12 mouse cellular contexts compared by ENCODE assay signal in the genomic region with DNA sequence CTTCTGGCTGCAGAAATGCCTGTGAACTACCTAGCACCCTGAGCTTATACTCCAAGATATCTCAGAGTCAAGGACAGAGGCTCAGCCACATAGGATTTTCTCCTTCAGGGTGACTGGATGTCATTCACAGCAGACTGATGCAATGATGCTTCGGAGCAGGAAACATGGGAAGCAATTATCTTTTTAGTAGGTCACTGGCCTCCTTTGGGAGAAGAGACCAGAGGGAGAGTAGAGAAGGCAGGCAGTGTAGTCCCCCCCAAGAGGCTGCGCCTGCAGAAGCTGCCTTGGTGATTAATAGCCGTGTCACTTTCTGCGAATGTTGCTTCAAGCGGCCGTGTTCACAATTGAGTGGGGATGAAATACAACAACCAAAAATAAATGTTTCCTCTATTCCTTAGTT.
DNase-seq lines count a peak whose midpoint lies in the region; ATAC-seq and TF ChIP-seq lines count a peak whose summit lies in the region.
"Had no signal": no experiment of that assay in that cellular context is flagged by ENCODE, and none has a peak within 500 bp of the region (broad histone marks: within the 10 kb centered on the region; RNA-seq: fewer than 3 reads in every experiment).

No protein-coding gene starts in this region.

- H3K36me3 ChIP-seq in hindbrain, embryonic 13.5 days = no peaks in the 10 kb centered on the region
- no peaks in the 10 kb centered on the region for H3K36me3 ChIP-seq in neural tube, embryonic 15.5 days

- no peak overlapping the region for H3K4me3 ChIP-seq in layer of hippocampus, adult 2 months
- no peak overlapping the region for H3K4me3 ChIP-seq in hindbrain, embryonic 13.5 days
- H3K4me3 ChIP-seq in neural tube, embryonic 15.5 days (replicated peaks) = no peak overlapping the region
- H3K4me3 ChIP-seq: heart, adult 2 months had no signal

- H3K9me3 ChIP-seq in hindbrain, embryonic 13.5 days = no peaks in the 10 kb centered on the region
- H3K9me3 ChIP-seq in neural tube, embryonic 15.5 days (replicated peaks) = no peaks in the 10 kb centered on the region

- H3K4me1 ChIP-seq in hindbrain, embryonic 13.5 days (replicated peaks) = peaks cover 28% of the 10 kb centered on the region
- peaks cover 21% of the 10 kb centered on the region for H3K4me1 ChIP-seq in neural tube, embryonic 15.5 days

- peak; percentile 72 for ATAC-seq in hindbrain, embryonic 13.5 days (ENCODE audit: low FRiP score)
- ATAC-seq in neural tube, embryonic 15.5 days (ENCODE audit: low FRiP score) = peak; percentile 51; the same call in 1 of the 2 replicates
- ATAC-seq: intestine, postnatal 0 days had no signal

- WGBS in hindbrain, embryonic 13.5 days = 29% methylated on average over 6 of the region's 6 CpGs
- 13% methylated on average over 6 of the region's 6 CpGs for WGBS in neural tube, embryonic 15.5 days

- peak overlapping the region; percentile 22 for H3K4me2 ChIP-seq in hindbrain, embryonic 13.5 days
- H3K4me2 ChIP-seq in neural tube, embryonic 15.5 days = peak overlapping the region; percentile 17

- no peak overlapping the region for H3K9ac ChIP-seq in hindbrain, embryonic 13.5 days
- H3K9ac ChIP-seq in neural tube, embryonic 15.5 days (replicated peaks) = no peak overlapping the region

- peak; percentile 28 for DNase-seq in embryo, embryonic 11 days
- no peak for DNase-seq in embryo, embryonic 9.5 days (ENCODE audit: extremely low spot score)
- DNase-seq in layer of hippocampus, adult 2 months (ENCODE audit: low spot score in 2 of 2) = peak; percentile 11 to 20
- DNase-seq in layer of hippocampus, postnatal 14 days (ENCODE audit: low spot score in 2 of 2) = no peak
- DNase-seq in thymus, postnatal 10 days (ENCODE audit: low spot score in 2 of 2) = no peak
- DNase-seq in spleen, postnatal 10 days (ENCODE audit: low spot score in 2 of 2) = no peak
- DNase-seq: thymus, adult 18-20 months had no signal

- H3K27ac ChIP-seq in layer of hippocampus, adult 2 months = peak overlapping the region; percentile 76
- peak overlapping the region; percentile 86 for H3K27ac ChIP-seq in hindbrain, embryonic 13.5 days
- H3K27ac ChIP-seq in neural tube, embryonic 15.5 days (replicated peaks) = peak overlapping the region; percentile 58; the same call in 1 of the 2 replicates
- H3K27ac ChIP-seq: heart, adult 2 months; macrophage had no signal

- no peaks in the 10 kb centered on the region for H3K27me3 ChIP-seq in hindbrain, embryonic 13.5 days
- H3K27me3 ChIP-seq in neural tube, embryonic 15.5 days (replicated peaks) = no peaks in the 10 kb centered on the region

- no peak for TF ChIP-seq CTCF in layer of hippocampus, adult 2 months (conservative IDR thresholded peaks at IDR 0.05)

Comparison
In these comparisons a context has a peak if more than half of its experiments do, and no peak if none do; other contexts are left out.
1. DNase-seq: peak in embryo, embryonic 11 days (single experiment) and layer of hippocampus, adult 2 months (2 of 2); none in embryo, embryonic 9.5 days (single experiment), layer of hippocampus, postnatal 14 days (0 of 2), thymus, postnatal 10 days (0 of 2) and spleen, postnatal 10 days (0 of 2).
2. Peak in every context shown above with its lines, with median percentiles within 50 percentile points of each other: H3K27ac ChIP-seq.